Mouse (Mus musculus) megakaryocyte, embryonic 14.5 days (primary cell): ENCODE data around the gene Sar1a. TPM values are rescaled to one million over a fixed set of nuclear protein-coding genes. Genes with fewer than 3 reads are reported as not detected.

Experiments used
- H3K27me3 ChIP-seq: replicated peaks from 2 replicates; pipeline ENCODE3; 2012; ENCODE audit warnings: inconsistent platforms
- H3K36me3 ChIP-seq: replicated peaks from 2 replicates; pipeline ENCODE3; 2012; ENCODE audit warnings: low read length, inconsistent platforms, mixed read lengths
- H3K4me1 ChIP-seq: 2 replicates; pipeline ENCODE4 v1.6.1; 2012; ENCODE audit warnings: inconsistent platforms
- H3K4me3 ChIP-seq: replicated peaks from 2 replicates; pipeline ENCODE3; 2012; ENCODE audit warnings: moderate library complexity, mild to moderate bottlenecking, inconsistent platforms
- H3K9me3 ChIP-seq: 2 replicates; pipeline ENCODE4 v1.6.1; 2012; ENCODE audit warnings: inconsistent platforms
- FLI1 ChIP-seq: IDR thresholded peaks from 2 replicates; pipeline ENCODE4 v1.6.1; 2012; ENCODE audit warnings: low read length, inconsistent platforms, mixed read lengths
- GATA1 ChIP-seq: IDR thresholded peaks from 3 replicates; pipeline ENCODE4 v1.6.1; 2012; ENCODE audit warnings: mixed read lengths, low read length, inconsistent platforms, borderline replicate concordance
- polyA plus RNA-seq: library from polyadenylated mRNA; stranded (reverse); fragments of >175 nt; gene quantifications from 2 replicates; pipeline ENCODE4 v1.2.3, GENCODE M21; 2012; ENCODE audit warnings: low replicate concordance; ENCODE audit not compliant: insufficient read depth

The Sar1a gene
- polyA plus RNA-seq, 1 experiment = 24.0 TPM

DNA sequence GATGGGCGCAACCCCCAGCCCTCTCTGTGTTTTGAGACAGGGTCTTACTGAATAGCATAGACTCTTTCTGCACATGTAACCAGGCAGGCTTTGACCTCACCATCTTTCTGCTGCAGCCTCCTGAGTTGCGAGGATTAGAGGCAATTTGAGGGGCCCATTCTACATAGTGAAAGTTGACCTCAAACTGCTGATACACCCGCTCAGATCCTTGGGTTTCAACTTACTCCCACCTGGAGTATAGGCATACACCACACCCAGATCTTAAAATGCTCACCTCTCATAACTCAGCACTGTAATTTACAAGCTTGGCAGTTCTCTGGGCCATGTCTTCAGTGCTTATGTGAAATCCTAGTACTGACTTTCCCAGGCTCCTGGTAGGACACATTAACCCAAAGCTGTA lies 24.9 kb upstream of the Sar1a start:
- H3K4me1 ChIP-seq = peaks cover 8% of the 10 kb centered on the region; the same call in 1 of the 2 replicates
- H3K36me3 ChIP-seq = peaks cover 59% of the 10 kb centered on the region
- no peak for TF ChIP-seq GATA1
- no peak for TF ChIP-seq FLI1
- H3K4me3 ChIP-seq = no peak overlapping the region
- no peaks in the 10 kb centered on the region for H3K27me3 ChIP-seq
- H3K9me3 ChIP-seq = no peaks in the 10 kb centered on the region

DNA sequence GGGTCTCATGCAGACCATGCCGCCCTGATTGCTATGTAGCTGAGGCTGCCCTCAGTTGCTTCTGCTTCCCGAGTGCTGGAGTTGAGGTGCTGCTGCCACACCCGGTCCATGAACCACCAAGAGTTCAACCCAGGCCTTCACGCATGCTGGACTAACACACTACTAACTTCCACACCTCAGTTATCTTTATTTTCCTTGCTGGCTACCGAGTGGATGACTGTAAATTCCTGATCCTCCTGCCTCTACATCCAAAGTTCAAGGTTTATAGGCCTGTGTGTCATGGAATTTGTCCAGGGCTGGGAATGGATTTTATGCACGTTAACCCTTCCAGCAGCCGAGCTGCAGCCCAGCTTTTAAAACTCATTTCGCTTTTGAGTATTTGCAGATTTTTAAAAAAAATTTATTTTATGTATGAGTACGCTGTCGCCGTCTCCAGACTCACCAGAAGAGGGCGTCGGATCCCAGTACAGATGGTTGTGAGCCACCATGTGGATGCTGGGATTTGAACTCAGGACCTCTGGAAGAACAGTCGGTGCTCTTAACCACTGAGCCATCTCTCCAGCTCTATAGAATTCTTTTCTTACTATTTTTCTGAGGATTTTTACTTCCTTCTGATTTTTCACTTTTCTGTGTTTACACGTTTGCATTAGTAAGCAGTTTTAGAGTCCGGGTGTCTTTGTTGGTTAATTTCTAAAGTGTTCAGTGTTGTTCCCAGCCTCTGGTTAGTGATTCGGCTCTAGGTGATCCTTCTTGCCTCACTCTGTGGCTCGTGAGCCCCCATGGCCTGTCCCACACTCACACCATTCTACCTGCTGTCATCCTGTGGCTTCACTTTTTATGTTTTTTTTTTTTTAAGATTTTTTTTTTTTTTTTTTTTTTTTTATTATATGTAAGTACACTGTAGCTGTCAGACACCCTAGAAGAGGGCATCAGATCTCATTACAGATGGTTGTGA lies 22.9 kb upstream of the Sar1a start:
- Histone ChIP-seq H3K9me3 (no peaks in the 10 kb centered on the region), H3K4me1 (peaks cover 2% of the 10 kb centered on the region; the same call in 1 of the 2 replicates), H3K4me3 (no peak overlapping the region), H3K36me3 (peaks cover 70% of the 10 kb centered on the region), H3K27me3 (no peaks in the 10 kb centered on the region)
- TF ChIP-seq FLI1 = no peak
- TF ChIP-seq GATA1 = no peak

GRCm38 (mm10) chr10:61657985-61658384 lies 22.1 kb upstream of the Sar1a start:
- H3K36me3 ChIP-seq = peaks cover 73% of the 10 kb centered on the region

DNA sequence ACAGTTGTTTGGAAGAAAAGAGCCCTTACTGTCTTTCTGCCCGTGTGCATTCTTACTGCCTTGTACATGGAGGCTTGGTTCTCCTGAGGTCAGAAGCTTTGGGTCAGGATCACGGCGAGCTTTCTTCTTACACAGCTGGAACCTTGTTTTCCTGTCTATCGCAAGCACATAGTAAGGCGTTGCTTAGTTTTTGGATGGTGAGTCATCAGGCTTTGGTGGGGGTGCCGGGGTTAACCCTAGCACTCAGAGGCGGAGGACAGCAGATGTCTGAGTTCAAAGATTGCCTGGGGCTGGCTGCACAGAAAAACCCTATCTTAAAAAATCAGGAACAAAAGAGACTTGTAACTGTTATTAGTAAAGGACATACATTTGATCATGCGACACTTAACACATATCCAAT lies 18.2 kb upstream of the Sar1a start:
- peaks cover 80% of the 10 kb centered on the region for H3K36me3 ChIP-seq
- H3K9me3 ChIP-seq = no peaks in the 10 kb centered on the region
- TF ChIP-seq FLI1 = no peak
- no peak for TF ChIP-seq GATA1
- H3K27me3 ChIP-seq = no peaks in the 10 kb centered on the region
- H3K4me1 ChIP-seq = 0 out of 2 replicates have a peak, but pooled peaks cover 2% of the 10 kb centered on the region
- H3K4me3 ChIP-seq = no peak overlapping the region

More at GRCm38 (mm10) chr10:61657985-61658384, 22.1 kb upstream of the Sar1a start:
- Histone ChIP-seq H3K4me3 (peak overlapping the region; percentile 77), H3K4me1 (peaks cover 2% of the 10 kb centered on the region; the same call in 1 of the 2 replicates), H3K27me3 (no peaks in the 10 kb centered on the region), H3K9me3 (no peaks in the 10 kb centered on the region)
- no peak for TF ChIP-seq FLI1
- no peak for TF ChIP-seq GATA1

DNA sequence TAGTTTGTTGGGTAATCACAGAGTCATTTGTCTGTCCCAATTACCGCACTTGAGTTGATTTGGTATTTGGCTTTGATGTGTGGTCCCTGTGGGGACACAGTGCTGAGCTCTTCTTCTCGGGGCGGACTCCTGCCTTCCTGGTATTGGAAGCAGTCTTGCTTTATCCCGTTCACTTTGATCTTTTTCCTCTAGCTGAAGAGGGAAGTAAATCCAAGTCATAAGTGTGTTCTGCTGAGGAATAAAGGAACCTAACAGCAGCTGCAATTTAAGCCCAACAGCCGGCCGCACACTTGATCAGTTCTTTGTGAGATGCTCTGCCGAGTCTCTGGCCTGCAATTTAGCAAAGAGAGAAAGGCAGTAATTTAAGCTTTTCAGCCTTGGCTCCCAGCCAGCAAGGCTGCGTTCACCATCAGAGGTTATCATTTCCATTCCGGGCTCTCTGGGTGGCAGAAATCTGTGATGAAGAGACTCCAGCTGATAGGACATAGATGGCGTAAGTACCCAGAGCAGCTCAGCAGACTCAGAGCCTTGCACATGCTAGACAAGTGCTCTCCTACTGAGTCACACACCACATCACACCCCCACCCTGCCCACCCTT lies 17.6 kb upstream of the Sar1a start:
- TF ChIP-seq GATA1 (no peak), FLI1 (no peak)
- H3K36me3 ChIP-seq = peaks cover 83% of the 10 kb centered on the region

DNA sequence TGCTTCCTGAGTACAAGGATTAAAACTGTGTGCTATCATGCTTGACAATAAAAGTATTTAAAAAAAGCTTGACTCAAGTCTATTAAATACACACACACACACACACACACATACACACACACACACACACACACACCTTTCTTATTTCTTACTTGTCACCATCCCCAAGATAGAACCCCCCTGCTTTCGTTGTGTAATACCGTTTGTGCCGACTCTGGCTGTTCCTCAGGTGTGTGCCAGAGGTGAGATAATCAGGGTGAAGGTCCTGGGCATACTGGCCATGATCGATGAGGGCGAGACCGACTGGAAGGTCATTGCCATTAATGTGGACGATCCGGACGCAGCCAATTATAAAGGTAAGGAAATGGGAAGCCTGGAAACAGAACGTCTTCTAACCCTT lies 15.0 kb upstream of the Sar1a start:
- TF ChIP-seq FLI1 (no peak), GATA1 (no peak)
- H3K9me3 ChIP-seq = no peaks in the 10 kb centered on the region
- peaks cover 12% of the 10 kb centered on the region for H3K4me1 ChIP-seq
- peaks cover 96% of the 10 kb centered on the region for H3K36me3 ChIP-seq
- H3K27me3 ChIP-seq = no peaks in the 10 kb centered on the region
- no peak overlapping the region for H3K4me3 ChIP-seq

More for the DNA sequence above, 17.6 kb upstream of the Sar1a start:
- Histone ChIP-seq H3K4me1 (0 out of 2 replicates have a peak, but pooled peaks cover 2% of the 10 kb centered on the region), H3K27me3 (no peaks in the 10 kb centered on the region), H3K9me3 (no peaks in the 10 kb centered on the region), H3K4me3 (no peak overlapping the region)

DNA sequence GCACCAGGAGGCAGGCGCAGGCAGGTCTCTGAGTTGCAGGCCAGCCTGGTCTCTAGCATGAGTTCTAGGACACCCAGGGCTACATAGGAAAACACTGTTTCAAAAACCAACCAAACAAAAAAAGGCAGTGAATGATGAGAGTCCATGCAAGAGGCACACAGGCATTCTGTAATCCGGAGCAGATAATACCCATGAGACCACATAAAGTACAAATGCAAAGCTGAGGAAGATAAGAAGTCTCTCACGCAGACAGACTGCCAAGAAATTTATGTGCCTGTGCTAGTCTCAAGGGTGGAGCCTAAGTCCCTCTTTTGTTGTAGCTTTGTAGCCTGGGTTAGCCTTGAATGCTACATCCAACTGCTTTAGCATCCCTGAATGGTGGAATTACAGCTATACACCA lies 14.4 kb upstream of the Sar1a start:
- H3K36me3 ChIP-seq = peaks cover 96% of the 10 kb centered on the region
- H3K27me3 ChIP-seq = no peaks in the 10 kb centered on the region
- no peak overlapping the region for H3K4me3 ChIP-seq
- peaks cover 17% of the 10 kb centered on the region for H3K4me1 ChIP-seq
- H3K9me3 ChIP-seq = no peaks in the 10 kb centered on the region
- no peak for TF ChIP-seq GATA1
- no peak for TF ChIP-seq FLI1

- TF ChIP-seq GATA1 = no peak
- no peak for TF ChIP-seq FLI1
- Histone ChIP-seq H3K9me3 (no peaks in the 10 kb centered on the region), H3K4me3 (no peak overlapping the region), H3K27me3 (no peaks in the 10 kb centered on the region), H3K4me1 (peaks cover 26% of the 10 kb centered on the region), H3K36me3 (peaks cover 94% of the 10 kb centered on the region)
Observed at GRCm38 (mm10) chr10:61669289-61669688, 10.8 kb upstream of the Sar1a start.

GRCm38 (mm10) chr10:61669896-61670295 lies 10.2 kb upstream of the Sar1a start:
- no peaks in the 10 kb centered on the region for H3K27me3 ChIP-seq
- H3K4me3 ChIP-seq = no peak overlapping the region
- TF ChIP-seq GATA1 (no peak), FLI1 (no peak)
- H3K9me3 ChIP-seq = no peaks in the 10 kb centered on the region
- H3K36me3 ChIP-seq = peaks cover 94% of the 10 kb centered on the region
- H3K4me1 ChIP-seq = peaks cover 28% of the 10 kb centered on the region

GRCm38 (mm10) chr10:61670758-61671157 lies 9.3 kb upstream of the Sar1a start:
- no peak overlapping the region for H3K4me3 ChIP-seq
- no peaks in the 10 kb centered on the region for H3K9me3 ChIP-seq
- TF ChIP-seq FLI1 (no peak), GATA1 (no peak)
- no peaks in the 10 kb centered on the region for H3K27me3 ChIP-seq
- H3K36me3 ChIP-seq = peaks cover 90% of the 10 kb centered on the region
- peaks cover 34% of the 10 kb centered on the region for H3K4me1 ChIP-seq
